Mouse (Mus musculus): ENCODE results near the gene Sptbn1. TPM values are rescaled to one million over a fixed set of nuclear protein-coding genes. Genes with fewer than 3 reads are reported as not detected.

Gene Sptbn1
- polyA plus RNA-seq, 1 experiment from 2014 or later = 66.6 TPM

DNA sequence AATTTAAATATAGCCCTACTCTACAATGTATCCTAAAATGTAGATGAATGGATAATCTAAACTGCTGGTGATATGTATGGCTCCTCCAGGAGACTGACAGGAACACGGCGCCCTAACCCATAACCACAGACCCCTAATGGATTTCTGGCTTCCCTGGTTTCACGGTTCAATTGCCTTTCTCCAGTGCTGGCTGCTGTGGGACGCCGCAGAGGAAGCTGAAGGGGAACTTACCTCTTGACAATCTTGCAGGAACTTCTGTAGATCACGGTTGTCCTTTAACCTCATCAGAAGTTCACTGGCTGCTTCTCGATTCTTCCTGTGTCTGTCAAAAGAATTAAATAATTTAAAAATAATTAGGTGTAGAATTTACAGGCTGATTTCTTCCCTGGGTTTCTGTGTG, 138.6 kb downstream of the Sptbn1 start:
- Histone ChIP-seq H3K27me3 (replicated peaks; ENCODE audit: low read depth, poor library complexity, severe bottlenecking) (no peaks in the 10 kb centered on the region), H3K27ac (replicated peaks) (no peak overlapping the region), H3K4me1 (no peaks in the 10 kb centered on the region), H3K4me3 (no peak overlapping the region), H3K9me3 (no peaks in the 10 kb centered on the region), H3K36me3 (replicated peaks) (peaks cover 91% of the 10 kb centered on the region)
- 93% methylated on average over 7 of the region's 7 CpGs for WGBS
- no peak for DNase-seq (ENCODE audit: low spot score)

DNA sequence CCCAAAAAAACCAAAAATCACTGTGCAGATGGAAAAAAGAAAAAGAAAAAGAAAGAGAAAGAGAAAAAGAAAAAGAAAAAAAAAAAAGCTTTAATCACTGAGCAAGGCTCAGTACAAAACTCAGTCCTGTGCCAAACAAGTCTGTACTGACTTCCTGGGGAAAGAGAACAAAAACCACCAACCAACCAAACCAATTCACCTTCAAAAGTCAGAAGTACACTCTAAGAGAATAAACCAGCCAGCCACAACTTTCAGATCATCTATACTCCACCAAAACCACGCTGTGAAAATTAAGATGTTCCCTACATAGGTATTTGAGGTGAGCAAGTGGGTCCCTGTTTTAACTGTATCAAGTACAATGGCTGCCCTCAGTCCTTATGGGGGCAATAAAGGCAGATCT, 141.1 kb downstream of the Sptbn1 start:
- no peaks in the 10 kb centered on the region for H3K4me1 ChIP-seq
- peaks cover 91% of the 10 kb centered on the region for H3K36me3 ChIP-seq (replicated peaks)
- no peaks in the 10 kb centered on the region for H3K9me3 ChIP-seq
- H3K27me3 ChIP-seq (replicated peaks; ENCODE audit: low read depth, poor library complexity, severe bottlenecking) = no peaks in the 10 kb centered on the region
- no peak overlapping the region for H3K4me3 ChIP-seq
- H3K27ac ChIP-seq (replicated peaks) = no peak overlapping the region
- DNase-seq (ENCODE audit: low spot score) = no peak
- 91% methylated on average over 1 of the region's 1 CpGs for WGBS

DNA sequence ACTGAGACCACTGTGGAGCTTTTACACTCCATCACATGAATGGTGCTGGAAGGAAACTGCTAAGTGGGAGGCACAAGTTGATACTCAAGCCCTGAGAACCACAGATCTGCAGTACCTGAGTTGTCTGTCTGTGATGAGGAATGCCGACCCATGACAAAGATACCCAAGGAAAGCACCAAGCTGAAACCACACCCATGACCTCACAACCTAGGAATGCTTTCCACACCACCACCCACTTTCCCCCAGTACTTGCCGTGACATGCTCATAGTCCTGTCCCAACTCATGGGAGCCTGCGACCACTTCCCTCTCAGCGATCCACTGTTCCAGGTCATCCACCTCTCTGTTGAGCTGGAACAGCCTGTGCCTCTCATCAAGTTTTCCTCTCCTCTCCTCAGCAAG, 149.9 kb downstream of the Sptbn1 start:
- Histone ChIP-seq H3K4me3 (no peak overlapping the region), H3K36me3 (replicated peaks) (peaks cover 100% of the 10 kb centered on the region), H3K9me3 (no peaks in the 10 kb centered on the region), H3K4me1 (no peaks in the 10 kb centered on the region), H3K27ac (replicated peaks) (no peak overlapping the region), H3K27me3 (replicated peaks; ENCODE audit: low read depth, poor library complexity, severe bottlenecking) (no peaks in the 10 kb centered on the region)
- 96% methylated on average over 4 of the region's 4 CpGs for WGBS
- DNase-seq (ENCODE audit: low spot score) = no peak

DNA sequence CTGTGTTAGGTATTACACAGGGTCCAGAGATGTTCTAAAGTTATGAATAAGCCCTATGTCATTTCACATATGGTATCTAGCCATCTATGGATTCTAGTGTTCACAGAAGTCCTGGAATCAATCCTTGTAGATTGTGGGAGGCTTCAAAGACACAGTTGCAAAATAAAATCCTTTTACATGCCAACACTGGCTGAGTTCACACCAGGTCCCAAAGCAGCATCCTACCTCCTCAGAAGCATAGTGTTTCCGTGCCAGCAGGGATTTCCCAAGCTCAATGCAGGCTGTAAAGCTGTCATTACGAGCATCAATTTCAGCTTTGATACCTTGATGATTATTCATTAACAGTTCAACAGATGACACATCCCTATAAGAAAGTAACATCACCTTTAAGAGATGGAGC, 154.3 kb downstream of the Sptbn1 start:
- Histone ChIP-seq H3K4me1 (no peaks in the 10 kb centered on the region), H3K4me3 (no peak overlapping the region), H3K27ac (replicated peaks) (no peak overlapping the region), H3K36me3 (replicated peaks) (peaks cover 99% of the 10 kb centered on the region), H3K27me3 (replicated peaks; ENCODE audit: low read depth, poor library complexity, severe bottlenecking) (no peaks in the 10 kb centered on the region), H3K9me3 (no peaks in the 10 kb centered on the region)
- DNase-seq (ENCODE audit: low spot score) = no peak
- WGBS = 92% methylated on average over 2 of the region's 2 CpGs

DNA sequence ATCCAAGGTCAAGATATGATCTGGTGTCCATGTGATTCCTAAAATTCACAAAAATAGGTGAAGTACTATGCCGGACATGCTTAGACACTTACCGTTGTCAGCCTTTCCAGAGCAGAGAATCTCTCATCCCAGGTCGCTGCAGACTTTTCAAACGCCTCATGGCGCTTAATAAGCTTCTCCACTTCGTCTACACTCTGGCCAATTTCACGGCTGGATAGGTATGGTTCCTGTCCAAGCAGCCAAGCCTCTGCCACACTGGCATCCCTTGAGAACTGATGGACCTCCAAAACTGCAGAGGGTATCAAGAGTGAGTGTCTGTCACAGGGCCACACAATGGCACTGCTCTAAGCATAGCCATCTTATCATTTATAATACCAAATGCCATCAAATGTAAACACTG, 157.3 kb downstream of the Sptbn1 start:
- H3K4me1 ChIP-seq = no peaks in the 10 kb centered on the region
- no peak overlapping the region for H3K27ac ChIP-seq (replicated peaks)
- no peak for DNase-seq (ENCODE audit: low spot score)
- 94% methylated on average over 7 of the region's 7 CpGs for WGBS
- no peaks in the 10 kb centered on the region for H3K27me3 ChIP-seq (replicated peaks; ENCODE audit: low read depth, poor library complexity, severe bottlenecking)
- H3K36me3 ChIP-seq (replicated peaks) = peaks cover 95% of the 10 kb centered on the region
- no peaks in the 10 kb centered on the region for H3K9me3 ChIP-seq
- H3K4me3 ChIP-seq = no peak overlapping the region

DNA sequence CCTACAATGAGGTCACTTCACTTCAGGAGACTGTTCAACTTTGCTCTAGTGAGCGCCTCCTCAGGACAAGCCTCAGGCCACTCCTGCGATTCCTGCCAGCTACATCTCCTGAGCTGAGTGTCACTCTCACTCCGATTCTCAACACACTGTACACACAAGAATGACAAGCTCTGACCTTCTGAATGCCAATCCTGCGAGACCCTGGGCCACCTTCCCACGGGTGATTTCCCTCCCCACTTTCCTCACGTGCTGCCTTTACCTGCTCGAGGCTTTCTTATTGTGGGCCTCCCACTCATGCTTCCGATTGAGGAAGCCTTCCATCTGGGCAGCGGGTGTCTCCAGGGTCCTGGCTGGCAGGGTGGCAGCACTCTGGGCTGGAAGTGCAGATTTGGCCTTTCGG, 163.8 kb downstream of the Sptbn1 start:
- DNase-seq (ENCODE audit: low spot score) = no peak
- Histone ChIP-seq H3K27ac (replicated peaks) (no peak overlapping the region), H3K9me3 (no peaks in the 10 kb centered on the region), H3K4me1 (no peaks in the 10 kb centered on the region), H3K36me3 (replicated peaks) (peaks cover 96% of the 10 kb centered on the region), H3K4me3 (no peak overlapping the region), H3K27me3 (replicated peaks; ENCODE audit: low read depth, poor library complexity, severe bottlenecking) (no peaks in the 10 kb centered on the region)
- WGBS = 94% methylated on average over 10 of the region's 10 CpGs

DNA sequence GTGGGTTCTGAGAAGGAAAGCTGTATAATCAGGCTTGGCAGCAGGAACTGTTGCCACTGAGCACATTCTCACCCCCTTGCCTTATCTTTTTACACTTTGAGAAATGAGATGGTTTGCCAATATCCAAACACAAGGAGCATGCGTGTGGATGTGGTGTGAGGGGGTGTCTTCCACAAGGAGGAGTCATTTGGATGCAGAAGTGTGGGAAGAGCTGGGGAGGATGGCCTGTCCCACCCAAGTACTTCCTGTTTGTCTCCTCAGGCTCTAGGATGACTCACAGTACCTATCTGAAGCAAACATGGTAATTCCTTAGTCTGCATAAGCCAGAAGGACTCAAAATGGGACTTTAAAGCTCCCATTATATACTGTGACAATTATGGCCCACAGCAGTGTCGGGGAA, 165.4 kb downstream of the Sptbn1 start:
- Histone ChIP-seq H3K36me3 (replicated peaks) (peaks cover 96% of the 10 kb centered on the region), H3K27me3 (replicated peaks; ENCODE audit: low read depth, poor library complexity, severe bottlenecking) (no peaks in the 10 kb centered on the region), H3K9me3 (no peaks in the 10 kb centered on the region), H3K4me3 (no peak overlapping the region), H3K27ac (replicated peaks) (no peak overlapping the region), H3K4me1 (no peaks in the 10 kb centered on the region)
- no peak for DNase-seq (ENCODE audit: low spot score)
- 90% methylated on average over 2 of the region's 2 CpGs for WGBS

DNA sequence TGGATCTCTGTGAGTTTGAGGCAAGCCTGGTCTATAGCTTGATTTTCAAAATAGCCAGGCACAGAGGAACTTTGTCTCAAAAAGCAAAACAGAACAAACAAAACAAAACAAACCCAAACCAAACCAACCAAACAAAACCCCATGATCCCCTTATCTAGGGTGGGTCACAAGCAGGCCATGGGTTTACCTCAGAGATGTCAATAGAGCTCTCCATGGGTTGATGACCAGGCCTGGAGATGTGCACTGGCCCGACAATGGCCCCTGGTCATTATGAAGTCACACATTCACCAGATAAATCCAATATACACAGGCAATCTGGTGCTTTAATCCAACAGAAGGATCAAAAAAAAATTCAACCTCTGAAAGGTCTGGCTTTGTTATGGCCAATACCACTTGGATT, 166.2 kb downstream of the Sptbn1 start:
- Histone ChIP-seq H3K36me3 (replicated peaks) (peaks cover 100% of the 10 kb centered on the region), H3K27ac (replicated peaks) (no peak overlapping the region), H3K4me1 (no peaks in the 10 kb centered on the region), H3K4me3 (no peak overlapping the region), H3K9me3 (no peaks in the 10 kb centered on the region), H3K27me3 (replicated peaks; ENCODE audit: low read depth, poor library complexity, severe bottlenecking) (no peaks in the 10 kb centered on the region)
- DNase-seq (ENCODE audit: low spot score) = no peak
- WGBS = 92% methylated on average over 1 of the region's 1 CpGs

DNA sequence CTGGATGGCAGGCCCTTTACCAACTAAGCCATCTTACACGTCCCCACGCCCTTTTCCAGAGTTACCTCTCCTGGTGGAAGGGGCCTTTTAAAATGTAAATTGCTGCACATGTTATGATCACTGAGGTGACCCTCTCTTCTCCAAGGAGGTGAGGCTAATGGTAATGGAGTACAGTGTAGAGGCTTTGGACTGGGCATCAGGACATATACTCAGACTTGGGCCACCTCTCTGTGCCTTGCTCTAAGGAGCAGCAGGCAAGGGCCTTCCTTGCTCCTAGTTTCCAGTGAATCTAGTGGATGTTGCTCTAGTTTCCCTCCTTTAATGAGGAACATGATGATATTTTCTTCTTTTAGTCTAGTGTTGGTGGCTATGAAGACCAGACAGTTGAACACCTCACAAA, 166.8 kb downstream of the Sptbn1 start:
- Histone ChIP-seq H3K4me1 (no peaks in the 10 kb centered on the region), H3K4me3 (no peak overlapping the region), H3K27ac (replicated peaks) (no peak overlapping the region), H3K9me3 (no peaks in the 10 kb centered on the region), H3K27me3 (replicated peaks; ENCODE audit: low read depth, poor library complexity, severe bottlenecking) (no peaks in the 10 kb centered on the region), H3K36me3 (replicated peaks) (peaks cover 99% of the 10 kb centered on the region)
- WGBS = 95% methylated on average over 2 of the region's 2 CpGs
- no peak for DNase-seq (ENCODE audit: low spot score)

DNA sequence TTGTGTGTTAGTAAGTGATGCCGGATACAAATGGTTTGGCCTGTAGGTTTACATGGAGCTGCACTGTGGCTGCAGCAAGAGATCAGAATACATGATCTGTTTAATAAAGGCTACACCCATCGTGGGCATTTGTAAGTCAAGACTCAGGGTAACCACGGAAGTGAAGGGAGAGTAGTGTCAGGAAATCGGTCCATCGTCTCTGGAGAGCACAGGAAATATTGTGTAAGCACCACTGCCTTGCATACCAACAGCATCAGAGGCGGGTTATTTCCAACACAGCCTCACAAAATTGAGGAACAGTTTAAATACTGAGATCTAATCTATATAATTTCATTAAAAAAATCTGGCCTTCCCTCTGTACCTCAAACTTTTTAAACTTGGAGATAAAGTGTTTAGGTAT, 168.1 kb downstream of the Sptbn1 start:
- 89% methylated on average over 6 of the region's 6 CpGs for WGBS
- H3K36me3 ChIP-seq (replicated peaks) = peaks cover 87% of the 10 kb centered on the region

DNA sequence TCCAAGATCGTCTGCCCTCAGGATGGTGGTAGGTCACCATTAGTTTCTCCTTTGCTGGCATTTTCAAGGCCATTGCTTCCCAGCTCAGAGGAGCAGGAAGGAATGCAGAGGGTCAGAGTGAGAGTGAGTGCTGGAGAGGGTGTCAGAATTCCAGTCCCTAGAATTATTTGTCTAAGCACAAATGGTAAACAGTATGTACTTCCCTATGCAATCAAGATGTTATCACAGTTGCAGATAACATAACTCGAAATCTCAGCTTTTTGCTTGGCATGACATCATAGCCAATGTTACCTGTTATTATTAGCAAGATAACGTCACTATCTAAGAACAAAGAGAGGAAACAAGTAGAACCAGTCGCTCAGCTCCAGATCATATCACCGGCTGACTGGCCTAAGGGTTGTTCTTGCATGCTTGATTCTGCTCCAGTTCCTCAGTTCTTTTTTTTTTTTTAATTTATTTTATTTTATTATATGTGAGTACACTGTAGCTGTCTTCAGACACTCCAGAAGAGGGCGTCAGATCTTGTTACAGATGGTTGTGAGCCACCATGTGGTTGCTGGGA, 172.7 kb downstream of the Sptbn1 start:
- DNase-seq (ENCODE audit: low spot score) = no peak
- Histone ChIP-seq H3K36me3 (replicated peaks) (peaks cover 41% of the 10 kb centered on the region), H3K27me3 (replicated peaks; ENCODE audit: low read depth, poor library complexity, severe bottlenecking) (no peaks in the 10 kb centered on the region), H3K9me3 (no peaks in the 10 kb centered on the region), H3K27ac (replicated peaks) (no peak overlapping the region), H3K4me1 (no peaks in the 10 kb centered on the region), H3K4me3 (no peak overlapping the region)
- 85% methylated on average over 6 of the region's 6 CpGs for WGBS

More for the DNA sequence above, 168.1 kb downstream of the Sptbn1 start:
- Histone ChIP-seq H3K4me3 (no peak overlapping the region), H3K9me3 (no peaks in the 10 kb centered on the region), H3K4me1 (no peaks in the 10 kb centered on the region), H3K27ac (replicated peaks) (no peak overlapping the region), H3K27me3 (replicated peaks; ENCODE audit: low read depth, poor library complexity, severe bottlenecking) (no peaks in the 10 kb centered on the region)
- no peak for DNase-seq (ENCODE audit: low spot score)

DNA sequence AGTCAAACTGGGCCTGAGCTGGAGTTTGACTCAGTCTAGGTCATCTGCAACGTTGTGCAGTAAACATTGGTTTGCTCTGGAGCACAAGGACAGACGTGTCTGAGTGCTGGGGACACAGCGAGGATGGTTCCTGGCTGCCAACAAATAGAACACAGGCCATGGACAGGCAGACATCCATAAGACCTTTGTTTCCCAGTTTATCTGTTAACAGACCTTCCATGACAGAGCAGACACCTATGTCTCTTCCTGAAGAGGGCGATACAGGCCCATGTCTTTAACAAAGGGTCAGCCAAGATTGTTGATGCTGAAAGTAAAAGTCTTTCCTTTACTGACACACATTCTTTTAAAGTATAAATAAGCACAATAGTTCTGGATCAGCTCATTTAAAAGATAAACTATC, 176.1 kb downstream of the Sptbn1 start:
- Histone ChIP-seq H3K4me1 (no peaks in the 10 kb centered on the region), H3K4me3 (no peak overlapping the region), H3K27me3 (replicated peaks; ENCODE audit: low read depth, poor library complexity, severe bottlenecking) (no peaks in the 10 kb centered on the region), H3K27ac (replicated peaks) (no peak overlapping the region), H3K9me3 (no peaks in the 10 kb centered on the region), H3K36me3 (replicated peaks) (peaks cover 7% of the 10 kb centered on the region)
- DNase-seq (ENCODE audit: low spot score) = no peak
- 55% methylated on average over 4 of the region's 4 CpGs for WGBS

DNA sequence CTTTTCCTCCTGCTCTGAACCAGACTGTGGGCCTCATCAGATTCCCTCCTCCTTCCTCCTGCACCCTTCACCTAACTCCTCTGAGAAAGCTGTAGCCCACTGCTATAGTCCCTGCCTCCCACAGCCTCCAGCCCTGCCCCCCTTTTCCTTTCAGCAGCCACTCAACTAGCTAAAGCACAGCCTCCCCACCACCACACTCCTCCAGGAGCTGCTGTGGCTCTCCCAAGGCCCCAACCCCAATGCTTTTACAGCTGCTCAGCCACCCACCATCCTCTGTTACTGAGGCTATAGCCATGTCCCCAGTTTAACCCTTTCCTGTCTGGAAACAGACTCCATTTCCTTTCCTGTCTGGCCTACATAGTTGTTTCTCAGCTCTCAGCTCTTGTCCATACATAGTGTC, 182.9 kb downstream of the Sptbn1 start:
- Histone ChIP-seq H3K4me1 (no peaks in the 10 kb centered on the region), H3K4me3 (no peak overlapping the region), H3K27ac (replicated peaks) (no peak overlapping the region), H3K27me3 (replicated peaks; ENCODE audit: low read depth, poor library complexity, severe bottlenecking) (no peaks in the 10 kb centered on the region), H3K9me3 (no peaks in the 10 kb centered on the region), H3K36me3 (replicated peaks) (no peaks in the 10 kb centered on the region)
- peak; percentile 17 for DNase-seq (ENCODE audit: low spot score)

DNA sequence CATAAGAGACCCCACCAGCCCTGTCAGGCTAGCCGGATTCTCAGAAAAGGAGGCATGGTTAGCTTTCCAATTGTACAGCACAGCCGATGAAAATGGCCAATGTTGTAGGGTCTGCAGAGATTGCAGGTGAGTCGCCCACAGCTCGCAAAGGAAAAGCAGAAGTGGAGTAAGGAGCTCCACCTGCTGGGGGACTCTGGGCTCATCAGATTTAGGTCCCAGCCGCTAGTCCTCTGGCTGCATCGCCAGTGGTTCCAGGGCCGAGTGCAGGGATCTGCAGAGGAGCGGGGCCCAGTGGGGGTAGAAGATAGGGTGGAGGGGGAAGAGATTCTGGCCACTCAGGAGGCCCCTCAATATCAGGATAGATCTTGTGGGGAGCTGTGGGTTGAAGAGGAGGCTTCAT, 210.7 kb downstream of the Sptbn1 start:
- WGBS = 53% methylated on average over 8 of the region's 8 CpGs
- peak; percentile 29 for DNase-seq (ENCODE audit: low spot score)

More for the DNA sequence above, 210.7 kb downstream of the Sptbn1 start:
- Histone ChIP-seq H3K4me3 (no peak overlapping the region), H3K36me3 (replicated peaks) (no peaks in the 10 kb centered on the region), H3K27me3 (replicated peaks; ENCODE audit: low read depth, poor library complexity, severe bottlenecking) (no peaks in the 10 kb centered on the region), H3K9me3 (no peaks in the 10 kb centered on the region), H3K27ac (replicated peaks) (no peak overlapping the region), H3K4me1 (no peaks in the 10 kb centered on the region)
